Mouse (Mus musculus) G1E (cell line): ENCODE measurements around the gene Prtg. TPM values are rescaled to one million over a fixed set of nuclear protein-coding genes. Genes with fewer than 3 reads are reported as not detected.

Experiments
- ATAC-seq: 2 replicates; pipeline ENCODE4 v1.8.0; 2016; ENCODE audit warnings: mild to moderate bottlenecking; ENCODE audit not compliant: insufficient number of reproducible peaks, poor library complexity, low FRiP score, severe bottlenecking; ENCODE audit errors: extremely low read depth
- DNase-seq: peaks from one replicate; pipeline ENCODE4 v3.0.0; 2012; ENCODE audit warnings: low spot score
- H3K27me3 ChIP-seq: 2 replicates; pipeline ENCODE4 v1.6.1; 2012; ENCODE audit warnings: mild to moderate bottlenecking, low read length, inconsistent platforms; ENCODE audit not compliant: insufficient read depth
- H3K36me3 ChIP-seq: replicated peaks from 2 replicates; pipeline ENCODE3; 2012; ENCODE audit warnings: mild to moderate bottlenecking, inconsistent platforms
- H3K4me1 ChIP-seq: 2 replicates; pipeline ENCODE4 v1.6.1; 2012; ENCODE audit warnings: low read depth, low read length, inconsistent platforms, mixed read lengths; ENCODE audit not compliant: insufficient read depth
- H3K4me3 ChIP-seq: 2 replicates; pipeline ENCODE4 v1.5.1; 2012; ENCODE audit warnings: low read depth, mild to moderate bottlenecking, inconsistent platforms, low read length, moderate library complexity, mixed read lengths
- H3K9me3 ChIP-seq: replicated peaks from 2 replicates; pipeline ENCODE4 v1.6.1; 2012; ENCODE audit warnings: inconsistent platforms
- CTCF ChIP-seq: IDR thresholded peaks from 2 replicates; pipeline ENCODE4 v1.5.1; 2012; ENCODE audit warnings: low read depth, low read length, inconsistent platforms, mixed read lengths
- GATA1 ChIP-seq: IDR thresholded peaks from 2 replicates; pipeline ENCODE4 v1.6.1; 2012; ENCODE audit warnings: borderline replicate concordance, low read length, inconsistent platforms, mixed read lengths
- GATA2 ChIP-seq: IDR thresholded peaks from 2 replicates; pipeline ENCODE4 v1.6.1; 2012; ENCODE audit warnings: low read depth, low read length, inconsistent platforms, borderline replicate concordance
- POLR2AphosphoS5 ChIP-seq: IDR thresholded peaks from 2 replicates; pipeline ENCODE4 v1.6.1; 2012; ENCODE audit warnings: low read depth, low read length, inconsistent platforms; ENCODE audit not compliant: insufficient replicate concordance
- TAL1 ChIP-seq: conservative IDR thresholded peaks from 2 replicates; pipeline ENCODE4 v1.6.1; 2012; ENCODE audit warnings: low read depth, low read length, inconsistent platforms, mixed read lengths
- polyA plus RNA-seq: library from polyadenylated mRNA; stranded (reverse); fragments of >175 nt; gene quantifications from 2 replicates; pipeline ENCODE4 v1.2.3, GENCODE M21; 2012
- total RNA-seq, 2 experiments: library from RNA; stranded (forward) in 1 of 2; stranded (reverse) in 1 of 2; fragments of 200-1000 nt in 1 of 2; fragments of >200 nt in 1 of 2; fragmentation: Nextera tagmentation in 1 of 2; gene quantifications; 2 replicates each; pipeline ENCODE4 v1.2.3; 2014 to 2017

Gene Prtg
- total and polyA plus RNA-seq, 3 experiments, result 0.22 TPM; not detected in 2

DNA sequence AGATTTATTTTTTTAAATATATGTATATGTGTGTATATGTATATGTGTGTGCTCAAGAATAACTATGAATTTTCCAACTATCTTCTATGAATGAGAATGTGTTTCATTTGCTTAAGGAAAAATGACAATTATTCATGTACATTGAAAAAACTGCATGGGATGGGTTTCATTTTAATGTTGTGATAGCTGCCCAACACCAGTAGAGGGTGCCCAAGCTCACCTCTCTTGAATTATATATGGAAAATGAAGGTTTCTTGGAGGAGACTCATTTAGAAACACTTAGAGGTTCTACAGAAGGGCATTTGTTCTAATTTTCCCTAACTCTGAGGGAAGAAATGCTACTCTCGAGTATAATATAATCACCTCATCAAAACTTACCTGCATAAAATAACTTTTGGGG is 83.1 kb downstream of the Prtg start:
- no peak overlapping the region for H3K4me3 ChIP-seq
- ATAC-seq (no peak), DNase-seq (no peak)
- H3K4me1 ChIP-seq, result no peaks in the 10 kb centered on the region
- TF ChIP-seq GATA1 (no peak), TAL1 (no peak), CTCF (no peak), POLR2AphosphoS5 (no peak), GATA2 (no peak)
- H3K36me3 ChIP-seq, result no peaks in the 10 kb centered on the region
- H3K9me3 ChIP-seq, result no peaks in the 10 kb centered on the region
- peaks cover 7% of the 10 kb centered on the region; the same call in 1 of the 2 replicates for H3K27me3 ChIP-seq

DNA sequence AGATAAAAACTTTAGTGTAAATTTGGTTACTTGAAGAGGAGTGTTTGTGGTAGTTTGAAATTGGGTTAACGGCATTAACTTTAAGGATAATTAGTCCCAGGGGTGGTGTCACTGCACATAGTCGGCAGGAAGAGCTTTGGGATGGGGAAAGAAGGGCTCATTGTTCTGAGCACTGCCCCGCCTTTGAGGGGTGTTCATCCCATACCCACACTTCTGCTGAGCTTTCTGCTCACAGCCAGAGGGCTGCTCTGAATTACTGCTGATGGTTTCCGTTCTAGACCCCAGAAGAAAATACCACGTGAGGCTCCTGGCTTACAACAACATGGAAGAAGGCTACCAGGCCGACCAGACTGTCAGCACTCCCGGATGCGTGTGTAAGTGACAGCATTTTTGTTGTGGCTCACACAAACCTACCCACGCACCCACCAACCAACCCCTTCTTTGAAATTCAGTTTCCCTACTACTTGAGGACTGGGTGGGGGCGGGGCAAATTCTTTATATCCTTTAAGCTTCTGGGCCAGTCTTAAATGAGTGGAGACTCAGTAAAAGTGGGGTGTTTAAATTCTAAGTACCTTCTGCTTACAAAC is 83.9 kb downstream of the Prtg start:
- DNase-seq (no peak), ATAC-seq (no peak)
- no peaks in the 10 kb centered on the region for H3K36me3 ChIP-seq
- no peaks in the 10 kb centered on the region for H3K4me1 ChIP-seq
- H3K9me3 ChIP-seq, result no peaks in the 10 kb centered on the region
- H3K4me3 ChIP-seq, result no peak overlapping the region
- peaks cover 7% of the 10 kb centered on the region; the same call in 1 of the 2 replicates for H3K27me3 ChIP-seq
- TF ChIP-seq POLR2AphosphoS5, result no peak
- no peak for TF ChIP-seq CTCF
- TF ChIP-seq GATA1, result no peak

DNA sequence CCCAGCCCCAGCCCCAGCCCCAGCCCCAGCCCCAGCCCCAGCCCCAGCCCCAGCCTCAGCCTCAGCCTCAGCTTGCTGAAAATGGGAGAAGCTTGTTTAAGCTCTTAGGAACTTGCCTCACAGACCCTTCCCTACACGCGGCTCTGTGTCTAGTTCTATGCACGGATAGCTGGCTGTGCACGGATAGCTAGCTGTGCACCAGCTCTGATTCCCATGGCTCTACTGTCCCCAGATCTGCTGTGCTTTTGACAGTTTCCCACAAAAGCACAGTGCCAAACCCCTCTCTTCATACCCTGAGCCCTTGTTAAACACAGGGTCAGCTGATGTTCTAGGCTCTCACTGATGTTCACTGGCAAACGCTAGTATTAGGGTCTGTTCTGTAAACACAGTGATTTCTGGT is 86.1 kb downstream of the Prtg start:
- H3K9me3 ChIP-seq, result no peaks in the 10 kb centered on the region
- DNase-seq (no peak), ATAC-seq (no peak)
- no peaks in the 10 kb centered on the region for H3K36me3 ChIP-seq
- H3K27me3 ChIP-seq, result peaks cover 7% of the 10 kb centered on the region; the same call in 1 of the 2 replicates
- H3K4me3 ChIP-seq, result no peak overlapping the region
- H3K4me1 ChIP-seq, result no peaks in the 10 kb centered on the region
- no peak for TF ChIP-seq GATA1
- no peak for TF ChIP-seq POLR2AphosphoS5
- TF ChIP-seq GATA2, result no peak
- TF ChIP-seq TAL1, result no peak
- TF ChIP-seq CTCF, result no peak

DNA sequence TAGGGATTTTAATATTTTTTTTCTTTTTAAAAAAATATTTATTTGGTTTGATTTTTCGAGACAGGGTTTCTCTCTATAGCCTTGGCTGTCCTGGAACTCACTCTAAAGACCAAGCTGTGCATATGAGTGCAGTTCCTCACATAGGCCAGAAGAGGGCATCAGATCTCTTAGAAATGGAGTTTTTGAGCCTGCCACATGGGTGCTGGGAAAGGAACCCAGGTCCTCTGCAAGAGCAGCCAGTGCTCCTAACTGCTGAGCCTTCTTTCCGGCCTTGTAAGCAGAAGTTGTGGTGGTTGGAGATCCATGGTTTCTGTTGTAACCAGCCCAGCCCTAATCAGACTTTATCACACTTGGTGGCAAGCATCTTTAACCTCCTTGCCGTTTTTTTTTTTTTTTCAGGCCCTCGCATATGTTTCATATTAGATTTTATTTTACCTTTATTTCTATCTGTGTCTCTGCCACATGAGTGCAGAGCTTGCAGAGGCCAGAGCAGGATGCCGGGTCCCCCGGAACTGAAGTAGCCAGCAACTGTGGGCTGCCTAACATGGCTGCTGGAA is 88.2 kb downstream of the Prtg start:
- Histone ChIP-seq H3K9me3 (no peaks in the 10 kb centered on the region), H3K36me3 (no peaks in the 10 kb centered on the region), H3K4me1 (no peaks in the 10 kb centered on the region), H3K4me3 (no peak overlapping the region), H3K27me3 (peaks cover 7% of the 10 kb centered on the region; the same call in 1 of the 2 replicates)
- ATAC-seq, result no peak
- no peak for DNase-seq
- TF ChIP-seq POLR2AphosphoS5 (no peak), CTCF (no peak), GATA1 (no peak), GATA2 (no peak), TAL1 (no peak)

DNA sequence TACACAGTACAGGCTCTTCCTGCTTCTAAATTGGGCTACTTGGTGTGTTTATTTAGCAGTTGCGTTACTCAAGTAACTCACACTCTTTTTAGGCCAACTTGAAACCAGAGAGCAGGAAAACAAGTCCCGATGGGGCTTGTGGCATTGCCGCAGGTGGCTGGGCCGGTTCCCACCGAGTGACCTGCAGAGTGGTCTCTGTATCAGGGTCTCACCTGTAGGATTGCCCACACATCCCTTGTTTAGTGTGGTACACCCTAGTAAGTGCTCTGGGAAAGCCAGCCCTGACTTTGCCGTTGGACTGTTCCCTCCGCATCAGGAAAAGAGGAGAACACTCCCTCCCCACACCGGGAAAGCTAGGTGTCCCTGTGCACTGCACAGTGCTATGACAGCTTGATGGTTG is 95.4 kb downstream of the Prtg start:
- DNase-seq (no peak), ATAC-seq (no peak)
- TF ChIP-seq CTCF, result no peak
- no peak for TF ChIP-seq GATA2
- no peak for TF ChIP-seq GATA1
- no peak for TF ChIP-seq POLR2AphosphoS5
- no peak for TF ChIP-seq TAL1
- Histone ChIP-seq H3K4me3 (no peak overlapping the region), H3K9me3 (no peaks in the 10 kb centered on the region), H3K36me3 (no peaks in the 10 kb centered on the region), H3K4me1 (peaks cover 11% of the 10 kb centered on the region), H3K27me3 (no peaks in the 10 kb centered on the region)

DNA sequence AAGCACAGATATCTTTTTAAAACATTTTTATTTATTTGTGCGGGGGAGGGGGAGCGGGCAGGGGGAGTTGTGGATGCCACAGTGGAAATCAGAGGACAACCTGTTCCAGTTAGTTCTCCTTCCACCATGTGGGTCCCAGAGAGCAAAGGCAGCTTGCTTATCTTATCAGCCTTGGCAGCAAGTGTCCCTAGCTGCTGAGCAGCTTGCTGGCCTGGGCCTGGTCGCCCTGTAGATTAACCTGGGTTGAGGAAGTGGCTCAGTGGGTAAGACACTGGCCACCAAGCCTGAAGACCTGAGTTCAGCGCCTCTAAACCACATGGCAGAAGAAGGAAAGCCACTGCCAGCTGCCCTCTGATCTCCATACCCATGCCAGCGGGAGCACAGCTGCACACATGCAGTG is 95.9 kb downstream of the Prtg start:
- peak; percentile 76 for ATAC-seq

More for the DNA sequence above, 95.9 kb downstream of the Prtg start:
- H3K36me3 ChIP-seq, result no peaks in the 10 kb centered on the region
- no peaks in the 10 kb centered on the region for H3K27me3 ChIP-seq
- H3K9me3 ChIP-seq, result no peaks in the 10 kb centered on the region
- DNase-seq, result peak; percentile 48
- peaks cover 11% of the 10 kb centered on the region for H3K4me1 ChIP-seq
- TF ChIP-seq CTCF (no peak), GATA2 (no peak), TAL1 (peak; percentile 38; the same call in 1 of the 2 replicates), POLR2AphosphoS5 (no peak), GATA1 (no peak)
- no peak overlapping the region for H3K4me3 ChIP-seq
